Mouse (Mus musculus) heart, postnatal 4 days (tissue): Measurements from ENCODE around the gene Gse1. TPM values are rescaled to one million over a fixed set of nuclear protein-coding genes. Genes with fewer than 3 reads are reported as not detected.
"Not testable (repeated sequence)": the region's sequence is repeated elsewhere in the genome, so short reads cannot be mapped to it uniquely, and the experiment has no call there.

Experiments
- DNase-seq: peaks from one replicate; pipeline ENCODE4 v3.0.0; 2021
- total RNA-seq, 2 experiments: library from RNA; stranded (reverse); gene quantifications; 2 replicates each; pipeline ENCODE4 v1.2.3; 2021

The Gse1 gene
- total RNA-seq, 2 experiments from 2014 or later: 33.5 to 37.4 TPM

DNA sequence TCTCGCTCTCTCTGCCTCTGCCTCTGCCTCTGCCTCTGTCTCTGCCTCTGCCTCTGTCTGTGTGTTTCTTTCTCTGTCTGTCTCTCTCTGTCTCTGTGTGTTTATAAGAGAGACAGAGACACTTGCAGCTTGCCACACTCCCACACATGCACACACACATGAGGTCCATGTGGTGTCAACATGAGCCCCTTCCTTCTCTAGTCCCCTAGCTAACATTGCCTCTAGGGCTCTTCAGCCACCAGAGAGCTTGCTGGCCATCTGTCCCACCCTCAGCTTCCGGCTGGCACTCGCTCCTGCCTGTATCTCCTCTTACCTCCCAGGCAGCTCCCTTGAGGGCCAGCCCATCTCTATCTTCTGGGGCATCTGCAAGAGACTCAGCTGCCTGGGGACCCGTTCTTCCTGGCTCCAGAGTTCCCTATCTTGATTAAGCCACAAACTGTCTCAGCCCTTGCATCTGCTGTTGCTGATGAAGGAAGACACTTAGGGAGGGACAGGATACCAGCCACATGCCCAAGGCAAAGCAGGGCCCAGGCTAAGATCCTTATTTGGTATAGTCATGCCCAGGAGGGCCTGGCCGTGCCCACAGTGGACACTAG lies 97.0 kb downstream of the Gse1 start:
- DNase-seq: no peak

- peak; percentile 62 for DNase-seq
Observed at GRCm38 (mm10) chr8:120327131-120327554, 98.9 kb downstream of the Gse1 start.

DNA sequence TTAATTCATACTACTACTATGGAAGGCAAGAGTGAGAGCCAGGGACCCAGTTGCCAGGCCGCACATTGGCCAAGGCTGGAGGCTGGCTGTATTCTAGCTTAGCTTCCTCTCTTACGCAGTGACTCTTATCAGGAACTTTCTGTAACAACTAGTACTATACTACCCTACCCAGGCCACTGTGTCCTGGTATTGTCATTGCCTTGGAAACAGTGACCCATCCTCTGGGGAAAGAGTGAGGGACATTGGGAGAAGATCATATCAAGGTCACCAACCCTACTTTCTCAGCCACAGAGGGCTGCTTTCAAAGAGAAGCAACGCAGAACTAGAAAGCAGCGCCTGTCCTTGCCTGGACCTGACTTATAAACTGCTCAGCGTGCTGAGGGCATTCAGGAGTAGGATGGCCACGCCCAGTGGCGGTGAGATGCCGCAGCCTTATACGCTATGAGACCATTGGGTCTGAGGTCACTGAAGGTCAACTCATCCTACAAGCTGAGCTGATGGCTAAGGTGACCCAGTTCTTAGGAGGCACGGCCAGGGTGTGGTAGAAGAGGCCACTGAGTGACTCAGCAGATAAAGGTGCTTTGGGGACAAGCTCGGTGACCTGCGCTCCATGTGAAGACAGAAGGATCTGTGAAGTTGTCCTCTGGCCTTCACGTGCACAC lies 100.2 kb downstream of the Gse1 start:
- no peak for DNase-seq

GRCm38 (mm10) chr8:120329030-120329748 lies 100.9 kb downstream of the Gse1 start:
- DNase-seq: no peak

DNA sequence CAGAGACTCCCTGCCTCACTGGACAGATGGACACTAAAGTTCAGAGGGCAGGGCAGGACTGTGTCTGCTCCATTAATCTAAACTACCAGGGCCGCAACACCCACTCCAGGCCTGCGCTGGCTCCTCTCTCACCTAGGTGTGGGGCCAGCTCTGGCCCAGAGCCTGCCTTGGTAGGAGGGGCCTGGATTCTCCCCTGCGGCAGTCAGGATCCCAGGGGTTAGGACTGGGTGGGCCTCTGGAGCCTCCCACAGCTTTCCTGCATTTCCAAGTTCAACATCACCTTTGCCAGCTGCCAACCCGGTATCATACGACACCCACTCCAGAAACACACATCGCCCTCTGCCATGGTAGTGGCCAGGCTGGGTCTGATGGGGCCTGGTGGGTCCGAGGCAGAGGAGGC lies 102.8 kb downstream of the Gse1 start:
- DNase-seq: no peak

DNA sequence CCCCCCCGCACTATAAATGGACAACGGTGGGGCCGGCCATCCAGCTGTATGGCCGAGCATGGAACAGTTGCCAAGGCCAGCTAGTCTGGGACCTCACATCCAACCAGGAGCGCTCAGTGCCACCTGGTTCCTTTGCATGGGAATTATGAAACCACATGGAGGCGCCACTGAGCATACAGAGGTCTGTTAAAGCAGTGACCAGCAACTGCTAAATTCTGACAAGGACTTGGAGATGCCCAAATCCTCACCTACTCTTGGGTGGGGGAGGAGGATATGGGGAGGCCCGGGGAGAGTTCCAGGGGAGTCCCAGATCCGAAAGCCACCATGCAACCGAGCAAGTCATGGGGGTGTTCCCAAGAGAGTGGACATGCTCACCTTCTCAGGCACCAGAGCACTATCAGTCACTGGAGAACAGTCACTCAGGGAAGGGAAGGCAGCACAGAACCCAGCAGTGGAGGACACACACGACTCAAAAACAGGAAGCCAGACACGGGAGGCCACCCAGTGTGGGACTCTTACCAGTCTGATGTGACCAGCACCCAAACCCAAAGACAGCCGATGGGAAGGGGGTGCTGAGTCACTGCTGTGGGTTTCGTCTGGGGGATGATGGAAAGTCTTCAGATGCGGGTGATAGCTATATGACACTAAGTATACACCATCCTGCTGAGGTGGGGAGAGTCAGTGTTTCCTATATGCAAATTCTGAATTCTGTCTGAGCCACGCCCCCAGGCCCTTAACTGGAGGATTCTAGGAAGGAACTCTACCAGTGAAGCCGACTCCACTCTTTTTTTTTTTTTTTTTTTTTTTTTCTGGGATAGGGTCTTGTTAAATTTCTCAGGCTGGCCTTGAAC lies 104.3 kb downstream of the Gse1 start:
- DNase-seq: peak; percentile 64

DNA sequence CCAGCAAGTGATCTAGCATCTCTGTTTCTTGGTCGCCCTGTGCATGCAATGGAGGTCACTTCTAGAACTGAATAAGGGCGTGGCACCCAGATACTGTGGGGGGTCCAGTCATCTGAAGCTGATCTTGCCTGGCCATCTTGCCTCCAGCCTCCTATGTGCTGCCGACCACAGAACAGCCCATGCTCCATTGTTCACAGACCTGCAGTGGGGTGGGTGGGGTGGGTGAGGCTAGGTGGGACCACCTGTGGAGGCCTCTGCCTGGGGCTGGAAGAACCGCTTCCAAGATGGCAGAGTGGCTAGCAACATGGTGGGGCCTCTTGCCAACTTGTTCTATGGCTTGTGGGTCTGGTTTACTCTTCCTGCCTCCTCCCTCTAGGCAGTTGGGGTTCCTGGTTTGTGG lies 105.4 kb downstream of the Gse1 start:
- no peak for DNase-seq

- not testable (repeated sequence) for DNase-seq
Observed at GRCm38 (mm10) chr8:120334261-120334660, 106.0 kb downstream of the Gse1 start.

DNA sequence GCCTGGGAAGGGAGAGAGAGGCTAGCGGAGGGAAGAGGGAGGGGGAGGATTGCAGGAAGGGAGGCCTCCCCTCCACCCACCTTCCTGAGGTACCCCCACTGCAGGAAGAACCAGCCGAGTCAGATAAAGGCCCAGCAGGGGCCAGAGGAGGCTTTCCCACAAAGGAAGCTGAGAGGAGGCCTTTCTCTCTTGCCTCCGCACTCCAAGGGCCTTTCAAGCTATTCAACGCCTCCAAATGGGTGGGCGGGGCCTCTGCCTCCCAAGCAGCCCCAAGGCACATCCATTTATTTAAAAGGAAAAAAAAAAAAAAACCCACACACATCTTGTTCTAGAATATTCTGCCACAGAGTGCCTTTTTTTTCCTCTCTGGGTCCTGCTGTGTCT lies 106.6 kb downstream of the Gse1 start:
- DNase-seq: peak; percentile 44

GRCm38 (mm10) chr8:120335262-120336086 lies 107.2 kb downstream of the Gse1 start:
- no peak for DNase-seq

DNA sequence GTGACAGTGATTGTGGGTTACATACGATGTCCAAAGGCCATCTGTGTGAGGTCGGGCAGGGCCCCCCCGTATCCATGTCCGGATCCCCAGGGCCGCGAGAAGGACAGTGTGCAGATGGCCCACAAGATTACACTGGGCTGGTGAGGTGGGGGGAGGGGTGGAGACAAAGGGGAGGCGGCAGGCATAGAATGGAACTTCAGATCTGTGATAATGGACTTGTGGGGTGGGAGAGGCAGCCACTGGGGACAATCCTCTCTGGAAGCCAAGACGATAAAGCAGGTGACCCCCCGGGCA lies 107.8 kb downstream of the Gse1 start:
- DNase-seq: no peak

GRCm38 (mm10) chr8:120336909-120337555 lies 108.8 kb downstream of the Gse1 start:
- DNase-seq: no peak

- DNase-seq: no peak
Observed at GRCm38 (mm10) chr8:120337627-120338026, 109.4 kb downstream of the Gse1 start.

GRCm38 (mm10) chr8:120338678-120339077 lies 110.4 kb downstream of the Gse1 start:
- DNase-seq: no peak

DNA sequence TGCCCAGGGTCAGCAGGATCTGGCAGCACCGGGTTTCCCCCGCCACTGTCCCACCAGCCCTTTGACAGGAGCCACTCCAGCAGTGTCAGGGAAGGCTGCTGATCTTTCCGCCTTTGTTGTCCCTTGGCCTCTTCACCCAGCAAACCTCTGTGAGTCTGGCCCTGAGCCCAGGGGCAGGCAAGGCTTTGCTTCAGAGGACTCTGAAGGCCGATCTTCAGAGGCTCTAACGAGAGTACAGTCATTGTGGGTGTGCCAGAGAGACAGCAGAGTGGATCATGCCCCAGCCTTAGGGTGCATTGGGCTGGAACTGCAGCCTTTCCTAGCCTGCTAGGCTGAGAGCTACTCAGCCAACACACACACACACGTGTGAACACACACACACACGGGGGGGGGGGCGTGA lies 111.5 kb downstream of the Gse1 start:
- peak; percentile 72 for DNase-seq

GRCm38 (mm10) chr8:120341124-120341523 lies 112.9 kb downstream of the Gse1 start:
- no peak for DNase-seq

DNA sequence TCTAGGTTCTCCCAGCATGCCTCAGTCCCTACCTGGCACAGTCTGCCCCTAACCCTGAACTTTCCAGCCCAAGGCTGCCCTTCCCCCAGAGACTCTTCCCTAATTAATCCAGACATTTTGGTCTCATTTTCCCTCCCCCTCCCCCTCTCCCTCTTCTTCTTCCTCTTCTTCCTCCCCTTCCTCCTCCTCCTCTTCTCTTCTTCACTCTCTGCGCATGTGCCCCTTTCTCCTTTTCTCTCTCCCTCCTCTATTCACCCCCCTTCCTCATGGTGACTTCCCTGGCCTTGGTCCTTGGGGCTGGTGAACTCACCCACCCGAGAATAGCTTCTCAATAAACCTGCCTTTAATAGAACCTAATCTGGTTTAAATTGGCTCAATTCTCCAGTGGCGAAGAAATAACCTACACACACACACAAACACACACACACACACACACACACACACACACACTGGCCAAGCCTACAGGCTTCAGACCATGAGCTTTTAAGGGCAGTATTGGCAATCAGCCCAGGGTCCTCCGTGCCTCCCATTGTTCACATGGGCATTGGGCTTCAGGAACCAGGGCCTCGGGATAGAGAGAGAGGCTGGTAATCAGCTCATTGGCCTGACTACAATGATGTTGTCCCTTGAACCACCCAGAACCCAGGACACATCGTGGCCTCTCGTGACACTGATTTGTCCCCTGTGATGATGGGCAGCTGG lies 114.7 kb downstream of the Gse1 start:
- peak; percentile 56 for DNase-seq

GRCm38 (mm10) chr8:120343582-120343981 lies 115.3 kb downstream of the Gse1 start:
- DNase-seq: no peak

DNA sequence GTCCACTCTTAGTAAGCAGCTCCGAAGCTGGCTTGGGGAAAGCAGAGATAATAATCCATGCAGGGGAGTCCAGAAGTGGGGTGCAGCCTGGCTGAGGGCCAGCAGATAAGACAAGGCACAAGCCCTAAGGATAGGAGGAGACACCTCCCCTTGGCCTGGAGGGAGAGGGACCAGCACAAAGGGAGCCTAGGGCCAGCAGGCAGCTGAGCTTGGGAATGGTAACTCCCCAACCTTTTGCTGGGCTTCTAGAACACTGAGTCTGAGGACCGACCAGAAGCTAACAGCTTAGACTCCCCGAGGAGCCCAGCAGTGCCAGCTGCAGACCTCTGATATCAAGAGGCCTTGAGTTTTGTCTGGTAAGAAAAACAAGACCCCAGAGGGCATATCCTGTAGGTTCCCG lies 115.9 kb downstream of the Gse1 start:
- no peak for DNase-seq

DNA sequence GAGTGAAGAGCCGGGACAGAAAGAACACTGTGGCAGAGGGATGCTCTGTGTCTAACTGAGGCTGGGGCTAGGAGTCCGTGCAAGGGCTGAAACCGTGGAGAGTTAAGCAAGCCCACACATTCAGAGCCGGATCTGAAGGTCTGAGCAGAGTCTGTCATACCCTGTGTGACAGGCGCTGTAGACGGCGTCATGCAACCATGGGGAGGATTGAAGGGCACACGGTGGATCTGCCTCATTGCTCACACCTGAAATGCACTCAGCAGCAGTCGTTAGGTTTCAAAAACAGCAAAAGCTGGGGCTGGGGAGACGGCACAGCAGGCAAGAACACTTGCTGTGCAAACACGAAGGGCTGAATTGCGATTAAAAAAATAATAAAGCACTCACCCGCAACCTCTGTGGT lies 116.3 kb downstream of the Gse1 start:
- no peak for DNase-seq

DNA sequence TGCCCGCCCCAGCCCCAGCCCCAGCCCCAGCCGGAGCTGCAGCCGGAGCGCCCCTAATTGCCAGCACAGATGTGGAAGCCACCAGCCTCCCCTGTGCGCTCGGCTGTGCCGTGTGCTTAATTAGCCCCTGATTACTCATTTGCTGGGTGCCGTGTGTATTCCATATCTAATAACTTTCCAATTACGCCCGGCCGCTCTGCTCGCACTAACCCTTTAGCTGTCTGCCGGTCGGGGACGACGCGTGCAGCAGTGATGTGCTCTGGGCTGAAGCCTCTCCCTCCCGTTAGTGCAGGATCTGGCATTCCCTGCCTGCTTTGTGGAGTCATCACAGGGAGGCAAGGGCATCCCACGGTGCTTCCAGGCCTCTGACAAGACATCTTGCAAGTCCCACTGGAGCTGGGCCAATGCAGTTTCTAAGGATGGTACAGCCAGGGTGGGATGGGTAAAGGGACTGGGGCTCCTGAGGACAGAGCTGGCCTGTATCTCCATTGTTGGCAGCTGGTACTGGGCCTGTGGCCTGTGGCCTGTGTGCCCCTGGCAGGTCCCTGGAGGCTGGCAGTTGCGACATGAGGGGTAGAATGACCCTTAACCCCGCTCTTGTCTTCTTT lies 119.6 kb downstream of the Gse1 start:
- DNase-seq: no peak
